Mouse (Mus musculus) midbrain, embryonic 10.5 days (tissue): ENCODE data around the gene Pip5k1a. TPM values are rescaled to one million over a fixed set of nuclear protein-coding genes. Genes with fewer than 3 reads are reported as not detected.
A peak's percentile ranks its signal among the peaks of the same experiment; 100 is the strongest.
"Not testable (repeated sequence)": the region's sequence is repeated elsewhere in the genome, so short reads cannot be mapped to it uniquely, and the experiment has no call there.

Experiments
- DNase-seq: peaks from one replicate; pipeline ENCODE4 v3.0.0-alpha.2; 2017; ENCODE audit warnings: low spot score
- H3K27ac ChIP-seq: fragments of 300-500 bp; sonication (generic); replicated peaks from 2 replicates; pipeline ENCODE4 v1.5.1; 2016; ENCODE audit warnings: mild to moderate bottlenecking
- H3K27me3 ChIP-seq: fragments of 300-500 bp; sonication (generic); 2 replicates; pipeline ENCODE4 v1.6.1; 2016; ENCODE audit warnings: low read depth, mild to moderate bottlenecking; ENCODE audit not compliant: poor library complexity, severe bottlenecking
- H3K36me3 ChIP-seq: fragments of 300-500 bp; sonication (generic); 2 replicates; pipeline ENCODE4 v1.6.1; 2016; ENCODE audit warnings: mild to moderate bottlenecking, moderate library complexity
- H3K4me1 ChIP-seq: fragments of 300-500 bp; sonication (generic); 2 replicates; pipeline ENCODE4 v1.6.1; 2016
- H3K4me3 ChIP-seq: fragments of 300-500 bp; sonication (generic); 2 replicates; pipeline ENCODE4 v1.5.1; 2016; ENCODE audit warnings: mild to moderate bottlenecking, moderate library complexity
- H3K9me3 ChIP-seq: fragments of 300-500 bp; sonication (generic); replicated peaks from 2 replicates; pipeline ENCODE4 v1.6.1; 2016; ENCODE audit warnings: mild to moderate bottlenecking
- WGBS: fragments of 180-500 bp; shearing (Covaris S2); methylation state at CpG from one replicate; pipeline ENCODE4 v1.1.7; 2016; 5-methylcytosine and 5-hydroxymethylcytosine counted together
- polyA plus RNA-seq: library from polyadenylated mRNA; unstranded; fragments of >200 nt; fragmentation: Nextera tagmentation; extraction: Ambion mirVana; gene quantifications from 2 replicates; pipeline ENCODE4 v1.2.1, GENCODE M21; 2016

Pip5k1a gene
- polyA plus RNA-seq, 1 experiment from 2014 or later, result 18.7 TPM

GRCm38 (mm10) chr3:95107308-95107707 lies 578 bp upstream of the Pip5k1a start:
- Histone ChIP-seq H3K4me1 (peaks cover 17% of the 10 kb centered on the region), H3K27ac (peak overlapping the region; percentile 69)

GRCm38 (mm10) chr3:95105586-95106337 lies 968 bp downstream of the Pip5k1a start:
- H3K27me3 ChIP-seq, result no peaks in the 10 kb centered on the region
- peak overlapping the region; percentile 96 for H3K4me3 ChIP-seq
- no peak for DNase-seq
- peaks cover 11% of the 10 kb centered on the region for H3K4me1 ChIP-seq
- peaks cover 30% of the 10 kb centered on the region for H3K36me3 ChIP-seq
- peak overlapping the region; percentile 90 for H3K27ac ChIP-seq
- 3% methylated on average over 16 of the region's 16 CpGs for WGBS
- no peaks in the 10 kb centered on the region for H3K9me3 ChIP-seq

More at GRCm38 (mm10) chr3:95107308-95107707, 578 bp upstream of the Pip5k1a start:
- H3K9me3 ChIP-seq, H3K27me3 ChIP-seq, DNase-seq: not testable (repeated sequence)
- peak overlapping the region; percentile 96 for H3K4me3 ChIP-seq
- peaks cover 15% of the 10 kb centered on the region for H3K36me3 ChIP-seq

- Histone ChIP-seq H3K4me3 (peak overlapping the region; percentile 96), H3K9me3 (no peaks in the 10 kb centered on the region), H3K27ac (0 out of 2 replicates have a peak overlapping the region, but pooled peaks have one; percentile 90), H3K4me1 (peaks cover 11% of the 10 kb centered on the region), H3K27me3 (no peaks in the 10 kb centered on the region), H3K36me3 (peaks cover 30% of the 10 kb centered on the region)
- 75% methylated on average over 4 of the region's 4 CpGs for WGBS
- no peak for DNase-seq
Observed at GRCm38 (mm10) chr3:95105121-95105520, 1.6 kb downstream of the Pip5k1a start.

GRCm38 (mm10) chr3:95100854-95101253 lies 5.9 kb downstream of the Pip5k1a start:
- no peaks in the 10 kb centered on the region for H3K9me3 ChIP-seq
- peaks cover 52% of the 10 kb centered on the region for H3K36me3 ChIP-seq
- DNase-seq, result no peak
- H3K27me3 ChIP-seq, result no peaks in the 10 kb centered on the region
- 33% methylated on average over 2 of the region's 2 CpGs for WGBS
- no peak overlapping the region for H3K4me3 ChIP-seq
- H3K4me1 ChIP-seq, result peaks cover 11% of the 10 kb centered on the region
- H3K27ac ChIP-seq, result no peak overlapping the region

GRCm38 (mm10) chr3:95088071-95088470 lies 18.7 kb downstream of the Pip5k1a start:
- H3K27ac ChIP-seq, result no peak overlapping the region
- peaks cover 22% of the 10 kb centered on the region for H3K36me3 ChIP-seq
- no peak overlapping the region for H3K4me3 ChIP-seq
- H3K9me3 ChIP-seq, result no peaks in the 10 kb centered on the region
- 94% methylated on average over 1 of the region's 1 CpGs for WGBS
- H3K27me3 ChIP-seq, result no peaks in the 10 kb centered on the region
- H3K4me1 ChIP-seq, result no peaks in the 10 kb centered on the region
- no peak for DNase-seq

GRCm38 (mm10) chr3:95071606-95072005 lies 35.1 kb downstream of the Pip5k1a start:
- Histone ChIP-seq H3K27me3 (no peaks in the 10 kb centered on the region), H3K36me3 (peaks cover 96% of the 10 kb centered on the region), H3K4me3 (no peak overlapping the region), H3K4me1 (no peaks in the 10 kb centered on the region), H3K9me3 (no peaks in the 10 kb centered on the region), H3K27ac (no peak overlapping the region)
- WGBS, result 91% methylated on average over 2 of the region's 2 CpGs
- no peak for DNase-seq

- H3K27me3 ChIP-seq, result no peaks in the 10 kb centered on the region
- H3K27ac ChIP-seq, result no peak overlapping the region
- no peaks in the 10 kb centered on the region for H3K9me3 ChIP-seq
- 93% methylated on average over 11 of the region's 11 CpGs for WGBS
- H3K4me3 ChIP-seq, result no peak overlapping the region
- no peak for DNase-seq
- H3K4me1 ChIP-seq, result no peaks in the 10 kb centered on the region
- peaks cover 99% of the 10 kb centered on the region for H3K36me3 ChIP-seq
Observed at GRCm38 (mm10) chr3:95066570-95066969, 40.2 kb downstream of the Pip5k1a start.

DNA sequence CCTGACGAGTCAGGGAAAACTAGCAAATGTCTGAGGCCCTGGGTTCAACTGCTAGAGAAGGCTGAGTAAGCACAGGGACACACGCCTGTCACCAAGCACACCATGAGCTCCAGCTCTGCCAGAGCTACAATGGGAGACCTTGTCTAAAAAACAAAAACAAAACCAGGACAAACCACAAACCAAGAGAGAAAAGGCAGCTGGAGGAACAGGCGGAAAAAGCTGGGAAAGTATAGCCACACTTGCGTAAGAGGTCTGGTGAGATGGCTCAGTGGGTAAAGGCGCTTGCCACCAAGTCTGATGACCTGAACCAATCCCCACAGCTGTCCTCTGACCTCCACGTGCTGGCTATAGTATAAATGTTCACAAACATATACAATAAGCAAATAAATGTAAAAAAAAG lies 40.6 kb downstream of the Pip5k1a start:
- H3K36me3 ChIP-seq, result peaks cover 99% of the 10 kb centered on the region
- H3K9me3 ChIP-seq, result no peaks in the 10 kb centered on the region
- H3K27me3 ChIP-seq, result no peaks in the 10 kb centered on the region
- no peak overlapping the region for H3K27ac ChIP-seq
- DNase-seq, result no peak
- 91% methylated on average over 6 of the region's 6 CpGs for WGBS
- H3K4me3 ChIP-seq, result no peak overlapping the region
- no peaks in the 10 kb centered on the region for H3K4me1 ChIP-seq

- no peaks in the 10 kb centered on the region for H3K9me3 ChIP-seq
- no peak overlapping the region for H3K27ac ChIP-seq
- DNase-seq, result no peak
- no peaks in the 10 kb centered on the region for H3K27me3 ChIP-seq
- no peak overlapping the region for H3K4me3 ChIP-seq
- H3K4me1 ChIP-seq, result no peaks in the 10 kb centered on the region
- H3K36me3 ChIP-seq, result peaks cover 99% of the 10 kb centered on the region
- WGBS, result 87% methylated on average over 1 of the region's 1 CpGs
Observed at GRCm38 (mm10) chr3:95065553-95065952, 41.2 kb downstream of the Pip5k1a start.

DNA sequence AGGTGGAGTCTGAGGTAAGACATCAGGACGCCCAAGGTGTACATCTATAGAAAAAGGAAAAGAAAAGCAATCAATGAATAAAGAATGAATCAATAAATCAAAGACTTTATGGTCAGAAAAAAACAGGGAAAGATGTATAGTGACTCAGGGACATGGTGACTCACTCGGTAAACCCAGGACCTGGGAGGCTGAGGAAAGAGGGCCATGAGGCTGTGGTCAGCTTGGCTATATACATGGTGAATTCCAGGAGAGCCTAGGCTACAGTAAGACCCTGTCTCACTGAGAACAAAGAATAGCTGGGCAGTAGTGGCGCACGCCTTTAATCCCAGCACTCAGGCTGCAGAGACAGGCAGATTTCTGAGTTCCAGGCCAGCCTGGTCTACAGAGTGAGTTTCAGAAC lies 43.0 kb downstream of the Pip5k1a start:
- no peak for DNase-seq
- H3K36me3 ChIP-seq, result peaks cover 99% of the 10 kb centered on the region
- no peak overlapping the region for H3K27ac ChIP-seq
- no peak overlapping the region for H3K4me3 ChIP-seq
- WGBS, result 96% methylated on average over 4 of the region's 4 CpGs
- no peaks in the 10 kb centered on the region for H3K4me1 ChIP-seq
- no peaks in the 10 kb centered on the region for H3K9me3 ChIP-seq
- no peaks in the 10 kb centered on the region for H3K27me3 ChIP-seq

DNA sequence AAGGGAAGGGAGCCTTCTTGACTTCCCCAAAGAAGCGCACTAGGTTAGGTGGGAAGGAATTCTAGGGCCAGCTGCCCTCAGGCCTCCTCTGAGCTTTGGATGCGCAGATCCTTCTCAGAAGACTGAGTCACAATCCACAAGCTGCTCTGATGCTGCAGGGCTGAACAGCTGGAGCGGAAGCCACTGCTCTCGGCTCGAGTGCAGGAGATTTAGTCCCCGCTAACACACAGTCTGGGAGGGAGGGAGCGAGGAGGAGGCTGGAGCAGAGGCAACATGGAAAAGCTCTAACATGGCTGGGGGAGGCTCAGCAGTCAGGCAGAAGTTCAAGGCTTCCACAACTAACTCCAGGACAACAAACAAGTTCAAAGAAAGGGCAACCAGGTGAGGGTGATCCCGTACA lies 48.7 kb downstream of the Pip5k1a start:
- H3K36me3 ChIP-seq, result peaks cover 63% of the 10 kb centered on the region
- no peak for DNase-seq
- no peak overlapping the region for H3K27ac ChIP-seq
- H3K9me3 ChIP-seq, result no peaks in the 10 kb centered on the region
- no peak overlapping the region for H3K4me3 ChIP-seq
- peaks cover 3% of the 10 kb centered on the region; the same call in 1 of the 2 replicates for H3K4me1 ChIP-seq
- H3K27me3 ChIP-seq, result no peaks in the 10 kb centered on the region
- WGBS, result 85% methylated on average over 8 of the region's 8 CpGs

- WGBS, result 95% methylated on average over 7 of the region's 7 CpGs
Observed at GRCm38 (mm10) chr3:95056275-95056674, 50.5 kb downstream of the Pip5k1a start.

GRCm38 (mm10) chr3:95054481-95055260 lies 52.1 kb downstream of the Pip5k1a start:
- Histone ChIP-seq H3K4me3 (no peak overlapping the region), H3K4me1 (peaks cover 3% of the 10 kb centered on the region; the same call in 1 of the 2 replicates), H3K36me3 (peaks cover 29% of the 10 kb centered on the region), H3K27me3 (no peaks in the 10 kb centered on the region), H3K9me3 (no peaks in the 10 kb centered on the region), H3K27ac (no peak overlapping the region)
- 61% methylated on average over 10 of the region's 10 CpGs for WGBS
- no peak for DNase-seq

More at GRCm38 (mm10) chr3:95056275-95056674, 50.5 kb downstream of the Pip5k1a start:
- Histone ChIP-seq H3K36me3 (peaks cover 45% of the 10 kb centered on the region), H3K4me1 (peaks cover 3% of the 10 kb centered on the region; the same call in 1 of the 2 replicates), H3K4me3 (no peak overlapping the region), H3K27ac (no peak overlapping the region), H3K9me3 (no peaks in the 10 kb centered on the region), H3K27me3 (no peaks in the 10 kb centered on the region)
- DNase-seq, result no peak
